Mouse (Mus musculus): ENCODE data around the gene Dmc1. TPM values are rescaled to one million over a fixed set of nuclear protein-coding genes. Genes with fewer than 3 reads are reported as not detected.

Gene Dmc1
- polyA plus RNA-seq, 1 experiment from 2014 or later, result 0.99 TPM

DNA sequence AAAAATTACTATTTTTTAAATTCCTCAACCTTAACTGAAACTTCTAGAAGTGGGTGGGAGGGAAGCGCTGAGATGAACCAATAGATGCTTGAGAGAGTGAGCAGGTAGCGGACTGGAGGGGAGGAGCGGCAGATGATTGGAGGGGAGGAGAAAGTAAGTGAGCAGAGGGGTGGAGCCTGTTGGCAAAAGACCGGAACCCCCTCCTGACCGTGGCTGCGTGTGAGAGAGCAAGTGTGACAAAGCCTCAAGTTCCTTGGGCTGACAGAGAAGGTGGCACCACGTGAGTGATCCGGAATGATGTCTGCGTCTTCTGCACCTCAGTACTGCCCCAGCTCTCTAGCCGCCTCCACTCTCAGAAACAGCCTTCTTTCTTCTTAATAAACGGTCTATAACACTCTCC lies 12.2 kb upstream of the Dmc1 start:
- H3K27me3 ChIP-seq (replicated peaks; ENCODE audit: control insufficient read depth, insufficient read depth, low read length), result no peaks in the 10 kb centered on the region
- 84% methylated on average over 11 of the region's 11 CpGs for WGBS
- no peaks in the 10 kb centered on the region for H3K4me1 ChIP-seq (ENCODE audit: control insufficient read depth, insufficient read depth, low read depth, low read length)
- peaks cover 27% of the 10 kb centered on the region for H3K36me3 ChIP-seq (ENCODE audit: control insufficient read depth, insufficient read depth, low read length)
- H3K9me3 ChIP-seq (ENCODE audit: control insufficient read depth, low read length), result no peaks in the 10 kb centered on the region; the same call in 1 of the 2 replicates
- H3K9ac ChIP-seq (ENCODE audit: low read depth, low read length), result no peak overlapping the region
- H3K4me2 ChIP-seq (ENCODE audit: low read length), result no peak overlapping the region
- H3K27ac ChIP-seq (ENCODE audit: low read depth, low read length), result no peak overlapping the region
- no peak overlapping the region for H3K4me3 ChIP-seq (ENCODE audit: low read length)
- ATAC-seq, result no peak

DNA sequence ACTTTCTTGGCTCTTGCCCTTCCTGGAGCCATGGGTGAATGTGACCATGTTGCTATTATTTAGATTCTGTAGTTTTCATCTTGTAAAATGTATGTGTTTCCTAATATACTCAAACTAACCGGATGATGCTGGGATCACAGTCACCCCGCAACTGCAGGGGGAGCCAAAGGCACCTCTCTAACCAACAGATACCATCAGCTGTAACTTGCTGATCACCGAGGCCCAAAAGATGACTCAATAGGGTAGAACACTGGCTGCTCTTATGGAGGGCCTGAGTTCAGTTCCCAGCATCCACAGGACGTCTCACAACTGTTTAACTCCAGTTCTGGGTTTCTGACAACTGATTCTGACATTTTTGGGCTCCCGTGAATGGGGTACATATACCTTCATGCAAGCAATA lies 11.8 kb upstream of the Dmc1 start:
- ATAC-seq, result no peak
- 85% methylated on average over 5 of the region's 5 CpGs for WGBS
- H3K9ac ChIP-seq (ENCODE audit: low read depth, low read length), result no peak overlapping the region
- H3K4me2 ChIP-seq (ENCODE audit: low read length), result no peak overlapping the region
- H3K4me1 ChIP-seq (ENCODE audit: control insufficient read depth, insufficient read depth, low read depth, low read length), result no peaks in the 10 kb centered on the region
- H3K36me3 ChIP-seq (ENCODE audit: control insufficient read depth, insufficient read depth, low read length), result peaks cover 27% of the 10 kb centered on the region
- no peaks in the 10 kb centered on the region for H3K27me3 ChIP-seq (replicated peaks; ENCODE audit: control insufficient read depth, insufficient read depth, low read length)
- no peaks in the 10 kb centered on the region; the same call in 1 of the 2 replicates for H3K9me3 ChIP-seq (ENCODE audit: control insufficient read depth, low read length)
- H3K4me3 ChIP-seq (ENCODE audit: low read length), result no peak overlapping the region
- no peak overlapping the region for H3K27ac ChIP-seq (ENCODE audit: low read depth, low read length)

DNA sequence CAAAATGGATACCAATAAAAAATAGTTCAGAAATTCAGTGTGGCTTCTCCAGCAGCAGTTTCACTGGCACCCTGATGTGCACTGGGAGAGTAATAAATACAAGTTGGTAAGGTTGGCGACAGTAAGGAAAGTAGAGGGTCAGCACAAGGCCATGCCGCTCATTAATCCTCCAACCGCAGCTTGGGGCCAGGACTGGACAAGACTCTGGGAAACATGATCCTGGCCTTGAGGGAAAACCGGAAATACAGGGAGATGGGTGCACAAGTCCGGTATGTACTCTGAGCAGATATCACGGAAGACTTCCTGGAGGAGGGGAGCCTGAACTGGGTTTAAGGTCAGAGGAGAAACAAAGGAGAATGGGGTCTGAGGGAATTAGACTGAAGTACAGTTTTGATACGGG lies 10.6 kb upstream of the Dmc1 start:
- Histone ChIP-seq H3K27ac (ENCODE audit: low read depth, low read length) (no peak overlapping the region), H3K9me3 (ENCODE audit: control insufficient read depth, low read length) (no peaks in the 10 kb centered on the region; the same call in 1 of the 2 replicates), H3K4me3 (ENCODE audit: low read length) (no peak overlapping the region), H3K9ac (ENCODE audit: low read depth, low read length) (no peak overlapping the region), H3K4me2 (ENCODE audit: low read length) (no peak overlapping the region), H3K27me3 (replicated peaks; ENCODE audit: control insufficient read depth, insufficient read depth, low read length) (no peaks in the 10 kb centered on the region), H3K4me1 (ENCODE audit: control insufficient read depth, insufficient read depth, low read depth, low read length) (no peaks in the 10 kb centered on the region), H3K36me3 (ENCODE audit: control insufficient read depth, insufficient read depth, low read length) (peaks cover 27% of the 10 kb centered on the region)
- no peak for ATAC-seq
- WGBS, result 87% methylated on average over 7 of the region's 7 CpGs

DNA sequence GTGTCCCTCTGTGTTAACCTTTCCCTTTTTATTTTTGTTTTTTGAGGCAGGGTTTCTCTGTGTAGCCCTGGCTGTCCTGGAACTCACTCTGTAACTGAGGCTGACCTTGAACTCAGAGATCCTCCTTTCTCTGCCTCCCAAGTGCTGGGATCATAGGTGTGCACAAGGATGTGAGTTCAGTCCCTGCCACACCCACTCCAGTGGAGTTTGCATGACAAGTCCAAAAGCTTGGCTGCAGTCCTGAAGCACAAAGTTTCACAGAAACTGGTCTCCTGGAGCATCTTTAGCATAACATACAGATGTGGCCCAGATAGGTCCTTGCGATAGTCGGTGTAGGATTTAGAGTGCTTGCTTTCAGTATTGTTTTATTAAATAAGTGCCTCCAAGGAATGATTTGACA lies 4.3 kb upstream of the Dmc1 start:
- WGBS, result 100% methylated on average over 2 of the region's 2 CpGs
- no peak overlapping the region for H3K4me3 ChIP-seq (ENCODE audit: low read length)
- no peak for ATAC-seq
- peaks cover 8% of the 10 kb centered on the region; the same call in 1 of the 2 replicates for H3K36me3 ChIP-seq (ENCODE audit: control insufficient read depth, insufficient read depth, low read length)
- H3K27me3 ChIP-seq (replicated peaks; ENCODE audit: control insufficient read depth, insufficient read depth, low read length), result peaks cover 3% of the 10 kb centered on the region
- H3K4me1 ChIP-seq (ENCODE audit: control insufficient read depth, insufficient read depth, low read depth, low read length), result peaks cover 3% of the 10 kb centered on the region; the same call in 1 of the 2 replicates
- no peak overlapping the region for H3K9ac ChIP-seq (ENCODE audit: low read depth, low read length)
- H3K4me2 ChIP-seq (ENCODE audit: low read length), result no peak overlapping the region
- no peaks in the 10 kb centered on the region for H3K9me3 ChIP-seq (ENCODE audit: control insufficient read depth, low read length)
- H3K27ac ChIP-seq (ENCODE audit: low read depth, low read length), result no peak overlapping the region

DNA sequence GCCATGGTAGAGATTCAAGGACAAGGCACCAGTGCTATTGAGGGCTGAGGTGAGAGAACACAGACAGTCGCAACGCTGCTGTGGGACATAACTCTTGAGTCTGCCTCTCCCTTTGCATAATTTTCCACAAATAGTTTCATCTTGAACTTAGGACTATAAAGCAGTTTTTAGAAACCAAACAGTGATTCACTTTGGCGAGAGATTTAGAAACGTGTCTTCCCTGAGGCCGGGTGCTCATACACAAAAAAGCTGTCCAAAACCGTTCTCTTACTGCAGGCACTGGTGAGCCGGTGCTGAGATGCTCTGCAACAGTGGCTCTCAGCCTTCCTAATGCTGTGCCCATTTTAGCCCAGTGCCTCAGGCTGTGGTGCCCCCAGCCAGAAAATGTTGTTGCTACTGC lies 3.3 kb upstream of the Dmc1 start:
- Histone ChIP-seq H3K27me3 (replicated peaks; ENCODE audit: control insufficient read depth, insufficient read depth, low read length) (peaks cover 3% of the 10 kb centered on the region), H3K27ac (ENCODE audit: low read depth, low read length) (no peak overlapping the region), H3K9ac (ENCODE audit: low read depth, low read length) (no peak overlapping the region), H3K4me3 (ENCODE audit: low read length) (no peak overlapping the region), H3K4me2 (ENCODE audit: low read length) (no peak overlapping the region), H3K4me1 (ENCODE audit: control insufficient read depth, insufficient read depth, low read depth, low read length) (peaks cover 3% of the 10 kb centered on the region; the same call in 1 of the 2 replicates), H3K36me3 (ENCODE audit: control insufficient read depth, insufficient read depth, low read length) (peaks cover 5% of the 10 kb centered on the region; the same call in 1 of the 2 replicates), H3K9me3 (ENCODE audit: control insufficient read depth, low read length) (no peaks in the 10 kb centered on the region)
- no peak for ATAC-seq
- 88% methylated on average over 7 of the region's 7 CpGs for WGBS

DNA sequence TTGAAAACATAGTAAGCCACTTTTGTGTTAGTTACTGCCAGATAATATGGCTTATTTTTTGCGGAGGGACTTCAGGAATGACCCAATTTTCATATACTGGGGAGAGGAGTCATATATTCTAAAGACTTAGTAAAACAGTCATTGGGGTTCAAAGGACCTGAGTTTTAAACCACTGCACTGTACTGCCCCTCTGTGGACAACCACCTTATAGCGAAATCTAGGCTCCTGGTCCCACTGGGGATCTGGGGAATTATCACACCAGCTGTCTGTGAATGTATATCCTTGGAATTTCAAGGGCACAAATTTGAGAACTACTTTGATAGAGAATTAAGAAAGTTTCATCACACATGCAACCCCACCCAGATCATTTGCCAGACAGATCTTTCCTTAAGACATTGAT lies 2.8 kb upstream of the Dmc1 start:
- Histone ChIP-seq H3K9me3 (ENCODE audit: control insufficient read depth, low read length) (no peaks in the 10 kb centered on the region), H3K36me3 (ENCODE audit: control insufficient read depth, insufficient read depth, low read length) (0 out of 2 replicates have a peak, but pooled peaks cover 3% of the 10 kb centered on the region), H3K4me3 (ENCODE audit: low read length) (no peak overlapping the region), H3K27me3 (replicated peaks; ENCODE audit: control insufficient read depth, insufficient read depth, low read length) (peaks cover 3% of the 10 kb centered on the region), H3K4me1 (ENCODE audit: control insufficient read depth, insufficient read depth, low read depth, low read length) (peaks cover 3% of the 10 kb centered on the region; the same call in 1 of the 2 replicates), H3K9ac (ENCODE audit: low read depth, low read length) (no peak overlapping the region), H3K27ac (ENCODE audit: low read depth, low read length) (no peak overlapping the region), H3K4me2 (ENCODE audit: low read length) (no peak overlapping the region)
- no peak for ATAC-seq
- 47% methylated on average over 2 of the region's 2 CpGs for WGBS

DNA sequence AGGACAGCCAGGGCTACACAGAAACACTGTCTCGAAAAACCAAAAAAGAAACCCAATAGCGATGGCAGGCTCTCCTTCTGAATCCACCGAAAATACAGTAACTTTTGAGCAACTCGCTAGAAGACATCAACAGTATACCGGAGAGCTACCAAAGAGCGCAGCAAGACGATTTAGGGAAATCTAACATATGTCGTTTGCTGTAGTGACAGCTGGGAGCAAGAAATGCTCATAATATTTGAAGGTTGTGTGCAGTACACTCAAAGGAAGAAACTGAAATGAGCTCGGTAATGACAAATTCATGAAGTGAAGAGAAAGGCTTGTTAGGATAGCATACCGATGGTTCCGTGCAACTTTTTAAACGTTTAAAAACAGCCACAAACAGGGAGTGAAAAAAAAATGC lies 1.3 kb upstream of the Dmc1 start:
- H3K9ac ChIP-seq (ENCODE audit: low read depth, low read length), result no peak overlapping the region
- no peaks in the 10 kb centered on the region for H3K9me3 ChIP-seq (ENCODE audit: control insufficient read depth, low read length)
- 0 out of 2 replicates have a peak, but pooled peaks cover 3% of the 10 kb centered on the region for H3K36me3 ChIP-seq (ENCODE audit: control insufficient read depth, insufficient read depth, low read length)
- H3K4me2 ChIP-seq (ENCODE audit: low read length), result no peak overlapping the region
- ATAC-seq, result no peak
- no peak overlapping the region for H3K4me3 ChIP-seq (ENCODE audit: low read length)
- peaks cover 3% of the 10 kb centered on the region for H3K27me3 ChIP-seq (replicated peaks; ENCODE audit: control insufficient read depth, insufficient read depth, low read length)
- peaks cover 3% of the 10 kb centered on the region; the same call in 1 of the 2 replicates for H3K4me1 ChIP-seq (ENCODE audit: control insufficient read depth, insufficient read depth, low read depth, low read length)
- H3K27ac ChIP-seq (ENCODE audit: low read depth, low read length), result no peak overlapping the region
- 91% methylated on average over 12 of the region's 12 CpGs for WGBS

DNA sequence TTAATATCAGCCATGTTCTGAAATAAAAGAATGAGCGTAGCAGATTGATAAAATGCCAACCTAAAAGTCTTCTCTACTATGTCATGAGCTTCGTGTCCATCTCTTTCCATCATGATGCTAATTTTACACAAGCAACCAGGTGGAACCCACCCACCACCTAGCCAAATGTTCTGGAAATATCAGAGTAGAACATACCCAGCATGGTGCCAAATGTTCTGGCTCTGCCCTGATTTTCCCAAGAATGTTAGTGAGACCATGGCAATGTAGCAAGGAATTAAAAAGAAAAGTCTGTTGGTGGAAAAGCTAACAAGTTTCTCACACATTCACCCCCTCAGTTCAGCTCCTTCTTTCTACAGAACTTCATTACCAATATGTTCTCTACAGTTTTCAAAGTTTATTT lies 4.7 kb downstream of the Dmc1 start:
- WGBS, result 82% methylated on average over 2 of the region's 2 CpGs
- H3K4me3 ChIP-seq (ENCODE audit: low read length), result no peak overlapping the region
- H3K27me3 ChIP-seq (replicated peaks; ENCODE audit: control insufficient read depth, insufficient read depth, low read length), result peaks cover 3% of the 10 kb centered on the region
- H3K36me3 ChIP-seq (ENCODE audit: control insufficient read depth, insufficient read depth, low read length), result no peaks in the 10 kb centered on the region
- H3K4me1 ChIP-seq (ENCODE audit: control insufficient read depth, insufficient read depth, low read depth, low read length), result peaks cover 3% of the 10 kb centered on the region; the same call in 1 of the 2 replicates
- H3K27ac ChIP-seq (ENCODE audit: low read depth, low read length), result no peak overlapping the region
- ATAC-seq, result no peak
- no peak overlapping the region for H3K9ac ChIP-seq (ENCODE audit: low read depth, low read length)
- no peak overlapping the region for H3K4me2 ChIP-seq (ENCODE audit: low read length)
- no peaks in the 10 kb centered on the region for H3K9me3 ChIP-seq (ENCODE audit: control insufficient read depth, low read length)

DNA sequence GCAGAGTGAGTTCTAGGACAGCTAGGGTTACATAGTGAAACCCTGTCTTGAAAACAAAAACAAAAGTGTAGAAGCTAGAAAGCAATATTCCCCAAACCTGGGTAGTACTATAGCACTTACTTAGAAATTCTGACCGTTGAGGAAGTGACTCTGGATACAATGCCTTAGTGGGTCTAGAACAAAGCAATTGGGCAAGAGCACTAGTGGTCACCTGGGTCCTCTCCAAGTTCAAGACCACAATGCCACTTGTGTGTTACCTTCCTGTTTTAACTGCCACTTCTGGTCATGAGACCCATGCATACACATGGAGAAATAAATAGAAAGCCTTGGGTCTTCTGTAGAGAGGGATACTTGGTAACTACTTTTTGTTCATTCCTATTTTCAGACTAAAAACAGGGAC lies 6.2 kb downstream of the Dmc1 start:
- ATAC-seq, result no peak
- no peak overlapping the region for H3K9ac ChIP-seq (ENCODE audit: low read depth, low read length)
- H3K4me3 ChIP-seq (ENCODE audit: low read length), result no peak overlapping the region
- no peak overlapping the region for H3K27ac ChIP-seq (ENCODE audit: low read depth, low read length)
- H3K9me3 ChIP-seq (ENCODE audit: control insufficient read depth, low read length), result no peaks in the 10 kb centered on the region
- H3K27me3 ChIP-seq (replicated peaks; ENCODE audit: control insufficient read depth, insufficient read depth, low read length), result no peaks in the 10 kb centered on the region
- 91% methylated on average over 1 of the region's 1 CpGs for WGBS
- no peaks in the 10 kb centered on the region for H3K36me3 ChIP-seq (ENCODE audit: control insufficient read depth, insufficient read depth, low read length)
- no peaks in the 10 kb centered on the region for H3K4me1 ChIP-seq (ENCODE audit: control insufficient read depth, insufficient read depth, low read depth, low read length)
- H3K4me2 ChIP-seq (ENCODE audit: low read length), result no peak overlapping the region

DNA sequence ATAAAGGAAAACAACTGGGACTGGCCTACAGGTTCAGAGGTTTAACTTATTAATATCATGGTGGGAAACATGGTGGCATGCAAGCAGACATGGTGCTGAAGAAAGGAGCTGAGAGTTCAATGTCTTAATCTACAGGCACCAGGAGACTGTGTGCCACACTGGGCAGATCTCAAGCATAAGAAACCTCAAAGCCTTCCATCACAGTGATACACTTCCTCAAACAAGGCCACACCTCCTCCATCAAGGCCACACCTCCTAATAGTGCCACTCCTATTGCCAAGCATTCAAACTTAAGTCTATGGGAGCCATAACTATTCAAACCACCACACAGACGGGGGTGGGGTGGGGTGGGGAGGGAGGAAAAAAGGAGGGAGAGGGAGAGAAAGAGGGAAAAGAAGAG lies 23.3 kb downstream of the Dmc1 start:
- H3K4me2 ChIP-seq (ENCODE audit: low read length), result no peak overlapping the region
- 63% methylated on average over 1 of the region's 1 CpGs for WGBS
- H3K9me3 ChIP-seq (ENCODE audit: control insufficient read depth, low read length), result no peaks in the 10 kb centered on the region
- no peak overlapping the region for H3K4me3 ChIP-seq (ENCODE audit: low read length)
- no peak overlapping the region for H3K9ac ChIP-seq (ENCODE audit: low read depth, low read length)
- no peaks in the 10 kb centered on the region for H3K4me1 ChIP-seq (ENCODE audit: control insufficient read depth, insufficient read depth, low read depth, low read length)
- ATAC-seq, result no peak
- H3K27me3 ChIP-seq (replicated peaks; ENCODE audit: control insufficient read depth, insufficient read depth, low read length), result no peaks in the 10 kb centered on the region
- no peaks in the 10 kb centered on the region for H3K36me3 ChIP-seq (ENCODE audit: control insufficient read depth, insufficient read depth, low read length)
- no peak overlapping the region for H3K27ac ChIP-seq (ENCODE audit: low read depth, low read length)
